Mouse (Mus musculus): ENCODE data around the gene Tcerg1l. TPM values are rescaled to one million over a fixed set of nuclear protein-coding genes. Genes with fewer than 3 reads are reported as not detected.

Tcerg1l gene
- polyA plus RNA-seq, 1 experiment, result 0.16 TPM

DNA sequence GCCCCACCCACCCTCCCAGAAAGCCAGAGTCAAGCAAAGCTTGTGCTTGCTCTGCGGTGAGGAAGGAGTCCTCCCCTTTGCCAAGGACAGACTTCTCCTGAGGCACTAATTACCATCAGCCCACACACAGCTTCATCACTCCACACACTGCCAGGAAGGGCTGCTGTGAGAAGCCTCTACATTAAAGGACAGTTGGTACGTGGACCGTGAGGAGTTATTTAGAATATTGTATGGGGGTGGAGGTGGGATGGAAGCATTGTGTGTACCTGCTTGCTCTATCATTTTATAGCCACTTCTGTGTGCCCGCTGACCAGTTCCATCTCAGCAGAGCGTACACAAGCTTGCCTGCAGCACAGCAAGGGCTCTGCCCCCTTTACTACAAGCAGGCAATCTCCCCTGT is 16.0 kb upstream of the Tcerg1l start:
- Histone ChIP-seq H3K4me1 (ENCODE audit: control insufficient read depth, insufficient read depth, low read length) (no peaks in the 10 kb centered on the region), H3K36me3 (ENCODE audit: control insufficient read depth, insufficient read depth, low read length) (no peaks in the 10 kb centered on the region), H3K27ac (ENCODE audit: insufficient read depth, low read depth, low read length) (no peak overlapping the region), H3K4me3 (ENCODE audit: insufficient read depth, low read depth, low read length) (no peak overlapping the region), H3K27me3 (replicated peaks; ENCODE audit: control insufficient read depth, insufficient read depth, low read length) (no peaks in the 10 kb centered on the region)
- TF ChIP-seq CTCF (conservative IDR thresholded peaks at IDR 0.05; ENCODE audit: insufficient read depth, insufficient read length, low read depth, low read length), result no peak
- 66% methylated on average over 5 of the region's 5 CpGs for WGBS
- no peak for DNase-seq

DNA sequence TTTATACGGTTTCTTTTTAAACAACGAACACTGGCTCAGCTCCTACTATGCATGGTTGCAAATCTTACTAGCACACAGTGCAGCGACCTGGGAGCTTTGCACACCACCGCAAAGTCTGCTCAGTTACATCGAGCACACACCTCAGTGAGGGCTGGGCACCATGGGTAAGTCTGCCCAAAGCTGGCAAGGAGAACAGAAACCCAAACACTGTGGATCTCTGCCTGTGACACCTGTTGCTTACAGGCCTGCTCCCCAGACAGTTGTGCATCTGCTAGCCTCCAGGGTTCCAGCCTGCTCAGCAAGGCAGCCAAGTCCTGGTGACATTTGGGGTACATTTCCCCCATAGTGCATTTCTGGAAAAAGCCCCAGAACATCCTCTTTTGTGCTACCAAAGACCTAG is 4.1 kb upstream of the Tcerg1l start:
- Histone ChIP-seq H3K27me3 (replicated peaks; ENCODE audit: control insufficient read depth, insufficient read depth, low read length) (peaks cover 3% of the 10 kb centered on the region), H3K4me1 (ENCODE audit: control insufficient read depth, insufficient read depth, low read length) (no peaks in the 10 kb centered on the region), H3K27ac (ENCODE audit: insufficient read depth, low read depth, low read length) (no peak overlapping the region), H3K36me3 (ENCODE audit: control insufficient read depth, insufficient read depth, low read length) (no peaks in the 10 kb centered on the region), H3K4me3 (ENCODE audit: insufficient read depth, low read depth, low read length) (no peak overlapping the region)
- DNase-seq, result no peak
- TF ChIP-seq CTCF (conservative IDR thresholded peaks at IDR 0.05; ENCODE audit: insufficient read depth, insufficient read length, low read depth, low read length), result no peak
- TF ChIP-seq POLR2A (IDR thresholded peaks at IDR 0.05; ENCODE audit: low read depth, low read length), result no peak
- WGBS, result 90% methylated on average over 5 of the region's 5 CpGs

DNA sequence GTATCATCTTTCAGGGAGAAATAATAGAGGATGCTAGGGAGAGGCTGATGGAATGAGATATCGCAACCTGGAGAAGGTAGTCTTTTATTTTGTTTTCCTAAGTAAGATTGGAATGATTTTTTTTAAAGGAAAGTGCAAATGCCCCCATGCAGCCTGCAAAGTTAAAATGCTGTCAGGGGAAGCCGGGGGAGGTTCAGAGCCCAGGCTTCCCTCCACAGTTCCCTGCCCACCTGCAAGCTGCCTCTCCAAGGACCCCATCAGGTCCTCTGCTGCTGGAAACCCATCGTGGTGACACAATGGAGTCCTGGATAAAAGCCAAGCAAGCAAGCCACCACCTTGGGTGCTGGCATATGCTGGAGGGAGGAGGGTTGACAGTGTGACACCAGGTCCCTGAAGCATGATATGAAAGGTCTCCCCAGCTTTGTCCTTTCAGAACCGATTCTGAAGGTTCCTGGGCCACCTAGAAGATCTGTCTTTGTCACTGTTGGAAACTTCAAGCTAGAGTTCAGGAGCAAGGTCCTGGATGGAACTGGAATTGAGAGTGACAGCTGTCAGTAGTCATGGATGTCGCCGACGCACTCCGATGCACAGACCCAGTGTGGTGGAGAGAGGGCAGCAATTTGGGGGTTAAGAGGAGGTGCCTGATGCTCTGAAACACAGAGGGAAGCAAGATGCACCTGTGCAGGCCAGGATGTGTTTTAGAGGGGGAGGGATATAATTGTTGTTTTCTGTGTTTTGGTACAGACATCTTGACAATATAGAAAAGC is 3.2 kb upstream of the Tcerg1l start:
- H3K27me3 ChIP-seq (replicated peaks; ENCODE audit: control insufficient read depth, insufficient read depth, low read length), result peaks cover 3% of the 10 kb centered on the region
- TF ChIP-seq CTCF (conservative IDR thresholded peaks at IDR 0.05; ENCODE audit: insufficient read depth, insufficient read length, low read depth, low read length), result no peak
- no peak for TF ChIP-seq POLR2A (IDR thresholded peaks at IDR 0.05; ENCODE audit: low read depth, low read length)
- H3K4me3 ChIP-seq (ENCODE audit: insufficient read depth, low read depth, low read length), result no peak overlapping the region
- H3K36me3 ChIP-seq (ENCODE audit: control insufficient read depth, insufficient read depth, low read length), result no peaks in the 10 kb centered on the region
- no peaks in the 10 kb centered on the region for H3K4me1 ChIP-seq (ENCODE audit: control insufficient read depth, insufficient read depth, low read length)
- H3K27ac ChIP-seq (ENCODE audit: insufficient read depth, low read depth, low read length), result no peak overlapping the region
- 55% methylated on average over 8 of the region's 8 CpGs for WGBS
- DNase-seq, result no peak

DNA sequence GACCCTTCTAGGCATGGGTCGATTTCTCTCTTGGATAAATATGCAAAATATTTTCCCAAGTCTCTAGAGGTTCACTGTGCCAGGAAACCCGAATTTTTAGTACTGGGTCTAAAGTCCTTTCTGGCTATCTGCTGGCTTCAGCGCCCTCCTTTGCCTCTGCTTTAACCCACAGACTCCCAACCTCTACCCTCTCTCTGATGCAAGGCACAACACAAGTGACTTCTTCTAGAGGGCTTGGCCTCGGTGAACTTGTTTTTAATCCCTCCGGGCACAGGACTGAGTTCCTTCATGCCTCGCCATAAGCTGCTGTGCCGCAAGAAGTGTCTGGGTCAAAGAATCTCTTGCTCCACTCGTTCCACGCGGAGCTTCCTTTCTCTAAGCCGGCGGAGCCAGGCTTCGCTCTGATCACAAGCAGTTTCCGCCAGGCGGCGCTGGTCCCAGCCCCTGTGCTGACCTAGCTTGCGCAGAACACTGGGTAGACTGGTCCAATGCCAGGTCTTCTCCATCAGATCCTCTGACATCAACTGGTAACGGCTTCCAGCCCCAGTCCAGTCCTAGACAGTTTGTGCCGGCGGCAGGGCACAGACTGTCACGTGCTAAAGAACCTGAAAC is 758 bp upstream of the Tcerg1l start:
- Histone ChIP-seq H3K4me1 (ENCODE audit: control insufficient read depth, insufficient read depth, low read length) (no peaks in the 10 kb centered on the region), H3K27ac (ENCODE audit: insufficient read depth, low read depth, low read length) (no peak overlapping the region), H3K4me3 (ENCODE audit: insufficient read depth, low read depth, low read length) (no peak overlapping the region), H3K36me3 (ENCODE audit: control insufficient read depth, insufficient read depth, low read length) (no peaks in the 10 kb centered on the region), H3K27me3 (replicated peaks; ENCODE audit: control insufficient read depth, insufficient read depth, low read length) (peaks cover 3% of the 10 kb centered on the region)
- TF ChIP-seq POLR2A (IDR thresholded peaks at IDR 0.05; ENCODE audit: low read depth, low read length), result no peak
- peak; percentile 42; the same call in 1 of the 2 replicates for TF ChIP-seq CTCF (conservative IDR thresholded peaks at IDR 0.05; ENCODE audit: insufficient read depth, insufficient read length, low read depth, low read length)
- WGBS, result 3% methylated on average over 21 of the region's 21 CpGs
- peak; percentile 40 for DNase-seq

DNA sequence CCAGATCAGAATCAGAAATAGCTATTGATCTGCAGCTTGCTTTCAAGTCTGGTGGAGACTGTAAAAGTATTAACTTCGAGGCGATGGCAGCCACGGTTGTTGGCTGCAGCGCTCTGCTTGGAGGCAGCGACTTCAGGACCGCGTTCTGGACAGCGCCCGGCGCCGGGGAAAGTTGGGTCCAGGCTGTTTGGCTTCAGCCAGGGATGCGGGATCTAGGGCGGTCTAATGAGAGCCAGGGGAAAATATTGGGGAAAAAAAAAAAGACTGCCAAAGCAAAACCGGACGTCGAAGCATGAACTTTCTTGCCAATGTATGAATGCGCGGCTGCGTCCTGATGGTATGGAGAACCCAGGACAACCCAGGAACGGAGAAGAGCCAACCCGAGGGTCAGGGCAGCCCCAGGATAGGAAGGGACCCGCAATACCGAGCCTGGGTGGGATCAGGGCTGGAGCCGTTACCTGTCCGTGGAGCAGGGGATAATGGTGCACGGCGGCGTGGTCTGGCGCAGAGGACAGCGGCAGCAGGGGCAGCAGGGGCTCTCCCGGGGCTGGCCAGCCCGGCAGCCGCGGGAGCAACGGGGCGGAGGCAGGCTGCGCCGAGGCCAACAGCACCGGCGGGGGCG is 556 bp downstream of the Tcerg1l start:
- peaks cover 3% of the 10 kb centered on the region for H3K27me3 ChIP-seq (replicated peaks; ENCODE audit: control insufficient read depth, insufficient read depth, low read length)
- no peaks in the 10 kb centered on the region for H3K4me1 ChIP-seq (ENCODE audit: control insufficient read depth, insufficient read depth, low read length)
- H3K36me3 ChIP-seq (ENCODE audit: control insufficient read depth, insufficient read depth, low read length), result no peaks in the 10 kb centered on the region
- TF ChIP-seq CTCF (conservative IDR thresholded peaks at IDR 0.05; ENCODE audit: insufficient read depth, insufficient read length, low read depth, low read length) (no peak), POLR2A (IDR thresholded peaks at IDR 0.05; ENCODE audit: low read depth, low read length) (no peak)
- H3K4me3 ChIP-seq (ENCODE audit: insufficient read depth, low read depth, low read length), result no peak overlapping the region; the same call in 1 of the 2 replicates
- no peak overlapping the region for H3K27ac ChIP-seq (ENCODE audit: insufficient read depth, low read depth, low read length)
- peak; percentile 38 for DNase-seq
- WGBS, result 2% methylated on average over 41 of the region's 41 CpGs

DNA sequence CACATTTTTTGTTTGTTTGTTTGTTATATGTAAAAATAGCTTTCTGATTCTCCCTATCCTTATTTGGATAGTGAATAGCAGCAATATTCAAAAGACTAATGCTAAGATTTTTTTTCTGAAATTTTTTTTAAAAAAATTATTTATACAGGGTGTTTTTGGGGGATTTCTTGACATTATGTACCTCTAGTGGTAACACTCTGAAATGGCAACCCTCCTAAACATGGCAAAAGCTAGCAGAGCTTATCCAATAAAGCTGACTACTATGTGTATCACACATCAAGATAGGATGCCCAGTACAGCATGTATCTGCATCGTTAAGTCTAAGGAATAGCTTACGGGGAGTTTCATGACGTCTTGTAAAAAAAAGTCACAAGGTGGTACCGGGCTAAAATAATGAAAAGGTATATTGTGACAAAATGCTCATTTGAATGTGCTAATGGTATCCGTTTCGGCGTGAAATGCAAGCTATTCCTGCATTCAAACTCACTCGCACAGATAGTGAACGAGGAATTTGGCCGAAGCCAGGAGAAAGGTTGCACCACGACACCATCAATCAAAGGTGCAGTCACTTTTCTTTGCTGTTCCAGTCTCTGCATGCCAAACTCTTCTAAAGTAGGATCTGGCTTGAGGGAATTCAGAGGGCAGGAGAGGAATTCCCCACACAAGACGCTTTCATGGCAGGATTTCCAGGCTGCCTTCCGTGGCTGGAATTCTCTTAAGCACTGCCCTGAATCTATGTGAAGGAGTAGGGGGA is 1.2 kb downstream of the Tcerg1l start:
- Histone ChIP-seq H3K36me3 (ENCODE audit: control insufficient read depth, insufficient read depth, low read length) (no peaks in the 10 kb centered on the region), H3K4me1 (ENCODE audit: control insufficient read depth, insufficient read depth, low read length) (no peaks in the 10 kb centered on the region), H3K4me3 (ENCODE audit: insufficient read depth, low read depth, low read length) (no peak overlapping the region), H3K27me3 (replicated peaks; ENCODE audit: control insufficient read depth, insufficient read depth, low read length) (peaks cover 3% of the 10 kb centered on the region), H3K27ac (ENCODE audit: insufficient read depth, low read depth, low read length) (no peak overlapping the region)
- no peak for DNase-seq
- no peak for TF ChIP-seq CTCF (conservative IDR thresholded peaks at IDR 0.05; ENCODE audit: insufficient read depth, insufficient read length, low read depth, low read length)
- no peak for TF ChIP-seq POLR2A (IDR thresholded peaks at IDR 0.05; ENCODE audit: low read depth, low read length)
- 44% methylated on average over 13 of the region's 13 CpGs for WGBS
